In the genomic region with DNA sequence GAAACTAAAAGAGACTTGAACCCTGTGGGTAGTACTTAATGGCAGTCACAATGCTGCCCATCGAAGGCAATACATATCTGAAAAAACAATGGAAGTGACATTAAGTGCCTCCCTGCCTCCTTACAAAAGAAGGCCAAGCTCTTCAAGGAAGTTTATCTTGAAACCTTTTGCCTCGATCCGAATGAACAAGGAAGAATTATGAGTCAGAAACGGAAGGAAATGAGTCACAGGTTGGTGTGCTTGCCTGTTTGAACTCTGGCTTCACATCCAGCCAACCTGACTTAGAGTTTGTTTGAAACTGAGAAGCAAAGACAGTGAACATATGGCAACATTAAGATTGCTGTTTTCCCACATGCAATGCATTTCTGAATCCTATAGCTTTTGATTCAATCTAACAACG, we compare ENCODE assay signal across 15 mouse cellular contexts.
DNase-seq lines count a peak whose midpoint lies in the region; ATAC-seq and TF ChIP-seq lines count a peak whose summit lies in the region.
"Had no signal": no experiment of that assay in that cellular context is flagged by ENCODE, and none has a peak within 500 bp of the region (broad histone marks: within the 10 kb centered on the region; RNA-seq: fewer than 3 reads in every experiment).

No protein-coding gene starts in this region.

- H3K4me2 ChIP-seq in kidney, postnatal 0 days (ENCODE audit: low read length), result no peak overlapping the region
- H3K4me2 ChIP-seq: lung, embryonic 15.5 days; midbrain, embryonic 13.5 days had no signal

- no peak for ATAC-seq in kidney, postnatal 0 days (replicated peaks; ENCODE audit: low FRiP score, low read depth)
- ATAC-seq in activated CD4-positive, CD25-positive, alpha-beta regulatory T cell, adult 4 months, result peak; percentile 90
- ATAC-seq: forebrain, postnatal 0 days; midbrain, embryonic 13.5 days had no signal

- H3K4me3 ChIP-seq in kidney, postnatal 0 days (replicated peaks; ENCODE audit: low read depth, low read length), result no peak overlapping the region
- H3K4me3 ChIP-seq: lung, embryonic 15.5 days; midbrain, embryonic 13.5 days had no signal

- no peak overlapping the region for H3K27ac ChIP-seq in kidney, postnatal 0 days
- H3K27ac ChIP-seq: lung, embryonic 15.5 days; midbrain, embryonic 13.5 days had no signal

- H3K9ac ChIP-seq in kidney, postnatal 0 days (ENCODE audit: low read depth, low read length), result no peak overlapping the region
- H3K9ac ChIP-seq: forebrain, postnatal 0 days; lung, embryonic 15.5 days; midbrain, embryonic 13.5 days had no signal

- no peaks in the 10 kb centered on the region for H3K9me3 ChIP-seq in kidney, postnatal 0 days (replicated peaks; ENCODE audit: low read length)
- H3K9me3 ChIP-seq: lung, embryonic 15.5 days; midbrain, embryonic 13.5 days had no signal

- no peak for TF ChIP-seq CTCF in kidney, postnatal 0 days (IDR thresholded peaks at IDR 0.05; ENCODE audit: low read depth)

- 34% methylated on average over 5 of the region's 5 CpGs for WGBS in kidney, postnatal 0 days
- WGBS in large intestine, adult 2 months, result 22% methylated on average over 5 of the region's 5 CpGs

- no peaks in the 10 kb centered on the region for H3K27me3 ChIP-seq in kidney, postnatal 0 days (ENCODE audit: insufficient read depth, low read length)
- H3K27me3 ChIP-seq: lung, embryonic 15.5 days; midbrain, embryonic 13.5 days had no signal

- H3K4me1 ChIP-seq in kidney, postnatal 0 days (replicated peaks; ENCODE audit: insufficient read depth, low read length), result no peaks in the 10 kb centered on the region
- H3K4me1 ChIP-seq: lung, embryonic 15.5 days; midbrain, embryonic 13.5 days had no signal

- H3K36me3 ChIP-seq in kidney, postnatal 0 days (ENCODE audit: insufficient read depth, low read length), result no peaks in the 10 kb centered on the region
- H3K36me3 ChIP-seq: lung, embryonic 15.5 days; midbrain, embryonic 13.5 days had no signal

- peak; percentile 25 for DNase-seq in kidney, postnatal 0 days (ENCODE audit: low spot score)
- DNase-seq in kidney, postnatal 36 days, result no peak
- DNase-seq in CD4-positive, CD25-positive, alpha-beta regulatory T cell, adult 2 months (ENCODE audit: low read depth, low spot score), result peak; percentile 70
- DNase-seq in large intestine, adult 2 months (ENCODE audit: low read depth, low spot score), result peak; percentile 22
- DNase-seq in adrenal gland, adult 18-20 months (ENCODE audit: low spot score in 2 of 2), result no peak
- no peak for DNase-seq in layer of hippocampus, adult 11-12 months (ENCODE audit: low spot score)
- DNase-seq: adrenal gland, adult 2 months; cerebellum, adult 8-10 months; embryo, embryonic 11 days; forebrain, postnatal 0 days; heart, postnatal 36 days; kidney, postnatal 25 days had no signal

Comparison
In these comparisons a context has a peak if more than half of its experiments do, and no peak if none do; other contexts are left out.
1. DNase-seq: peak in kidney, postnatal 0 days (single experiment), CD4-positive, CD25-positive, alpha-beta regulatory T cell, adult 2 months (single experiment) and large intestine, adult 2 months (single experiment); none in kidney, postnatal 36 days (0 of 2), adrenal gland, adult 18-20 months (0 of 2) and layer of hippocampus, adult 11-12 months (single experiment).